Mouse (Mus musculus) left cerebral cortex, postnatal 4 days (tissue): ENCODE data around the gene Gli2. TPM values are rescaled to one million over a fixed set of nuclear protein-coding genes. Genes with fewer than 3 reads are reported as not detected.

Experiments used
- DNase-seq: peaks from one replicate; pipeline ENCODE4 v3.0.0-alpha.2; 2022
- intact Hi-C: fragments of 180-260 bp; cut with DNase I; formaldehyde crosslinking; loops from one replicate; pipeline ENCODE4 v1.15.1; 2025
- total RNA-seq, 2 experiments: library from RNA; stranded (reverse); gene quantifications; 2 replicates each; pipeline ENCODE4 v1.2.3; 2021

Gli2 gene
- 1 to 10 TPM; 2.9 to 3.3 TPM for total RNA-seq

GRCm38 (mm10) chr1:119053402-119053841, at the start of gene Gli2:
Gli2 (minus strand) TSS chr1:119053619.
- DNase-seq, result peak; percentile 94
- intact Hi-C loops, result no loop called here

- peak; percentile 59 for DNase-seq
- intact Hi-C loops, result loop anchor here (5.0 to 10.0 kb wide), 3 partner anchors 137 to 827 kb away; partner anchors contain the start of gene Inhbb
Observed at GRCm38 (mm10) chr1:119097921-119098521, 44.6 kb upstream of the Gli2 start.

- peak; percentile 80 for DNase-seq
- intact Hi-C loops, result loop anchor here (10.0 kb wide), 2 partner anchors 141 to 831 kb away; no protein-coding TSS in a partner anchor
Observed at GRCm38 (mm10) chr1:119093739-119094138, 40.3 kb upstream of the Gli2 start.

- intact Hi-C loops, result loop anchor here (5.0 to 10.0 kb wide), 3 partner anchors 145 to 1027 kb away; no protein-coding TSS in a partner anchor
- no peak for DNase-seq
Observed at GRCm38 (mm10) chr1:119089887-119090620, 36.6 kb upstream of the Gli2 start.

GRCm38 (mm10) chr1:119087539-119087938, 34.1 kb upstream of the Gli2 start:
- peak; percentile 81 for DNase-seq
- intact Hi-C loops, result loop anchor here (5.0 kb wide), 1 partner anchor 1030 kb away; no protein-coding TSS in a partner anchor

- intact Hi-C loops, result loop anchor here (5.0 kb wide), 1 partner anchor 1032 kb away; no protein-coding TSS in a partner anchor
- no peak for DNase-seq
Observed at GRCm38 (mm10) chr1:119085771-119086170, 32.4 kb upstream of the Gli2 start.

- intact Hi-C loops, result no loop called here
- peak; percentile 70 for DNase-seq
Observed at GRCm38 (mm10) chr1:119083468-119083921, 30.1 kb upstream of the Gli2 start.

- peak; percentile 66 for DNase-seq
- intact Hi-C loops, result loop anchor here (1.0 kb wide), 1 partner anchor 313 kb away; no protein-coding TSS in a partner anchor
Observed at GRCm38 (mm10) chr1:119082231-119082991, 29.0 kb upstream of the Gli2 start.

- intact Hi-C loops, result no loop called here
- peak; percentile 20 for DNase-seq
Observed at GRCm38 (mm10) chr1:119077933-119078332, 24.5 kb upstream of the Gli2 start.

GRCm38 (mm10) chr1:119076333-119076732, 22.9 kb upstream of the Gli2 start:
- no peak for DNase-seq
- intact Hi-C loops, result no loop called here

GRCm38 (mm10) chr1:119075916-119076315, 22.5 kb upstream of the Gli2 start:
- no peak for DNase-seq
- intact Hi-C loops, result no loop called here

GRCm38 (mm10) chr1:119075500-119075899, 22.1 kb upstream of the Gli2 start:
- no peak for DNase-seq
- intact Hi-C loops, result no loop called here

- DNase-seq, result no peak
- intact Hi-C loops, result no loop called here
Observed at GRCm38 (mm10) chr1:119074910-119075309, 21.5 kb upstream of the Gli2 start.

- intact Hi-C loops, result no loop called here
- no peak for DNase-seq
Observed at GRCm38 (mm10) chr1:119073876-119074275, 20.5 kb upstream of the Gli2 start.

- intact Hi-C loops, result no loop called here
- DNase-seq, result no peak
Observed at GRCm38 (mm10) chr1:119064892-119065671, 11.7 kb upstream of the Gli2 start.

- intact Hi-C loops, result no loop called here
- DNase-seq, result no peak
Observed at GRCm38 (mm10) chr1:119056491-119056890, 3.1 kb upstream of the Gli2 start.

- no peak for DNase-seq
- intact Hi-C loops, result no loop called here
Observed at GRCm38 (mm10) chr1:119055801-119056200, 2.4 kb upstream of the Gli2 start.

- intact Hi-C loops, result no loop called here
- no peak for DNase-seq
Observed at GRCm38 (mm10) chr1:119054468-119054867, 1.0 kb upstream of the Gli2 start.

- peak; percentile 52 for DNase-seq
- intact Hi-C loops, result no loop called here
Observed at GRCm38 (mm10) chr1:119053872-119054354, 494 bp upstream of the Gli2 start.

- peak; percentile 43 for DNase-seq
- intact Hi-C loops, result no loop called here
Observed at GRCm38 (mm10) chr1:119052631-119053177, 715 bp downstream of the Gli2 start.
